Mouse (Mus musculus): ENCODE results near the gene Dnah3. TPM values are rescaled to one million over a fixed set of nuclear protein-coding genes. Genes with fewer than 3 reads are reported as not detected.

Gene Dnah3
- polyA plus RNA-seq, 1 experiment from 2014 or later = 0.03 TPM

- Histone ChIP-seq H3K36me3 (no peaks in the 10 kb centered on the region), H3K27me3 (no peaks in the 10 kb centered on the region), H3K9ac (no peak overlapping the region), H3K4me3 (no peak overlapping the region), H3K27ac (replicated peaks) (no peak overlapping the region), H3K4me1 (replicated peaks) (no peaks in the 10 kb centered on the region), H3K4me2 (no peak overlapping the region), H3K9me3 (no peaks in the 10 kb centered on the region)
- 87% methylated on average over 9 of the region's 9 CpGs for WGBS
- ATAC-seq (ENCODE audit: low FRiP score, low read depth) = no peak
These were observed 129.3 kb downstream of the Dnah3 start for GRCm38 (mm10) chr7:119965651-119966395.

GRCm38 (mm10) chr7:119965205-119965604 lies 129.9 kb downstream of the Dnah3 start:
- WGBS = 94% methylated on average over 4 of the region's 4 CpGs
- H3K4me2 ChIP-seq = no peak overlapping the region
- H3K9ac ChIP-seq = no peak overlapping the region
- H3K4me3 ChIP-seq = no peak overlapping the region
- no peak overlapping the region for H3K27ac ChIP-seq (replicated peaks)
- no peaks in the 10 kb centered on the region for H3K27me3 ChIP-seq
- H3K36me3 ChIP-seq = no peaks in the 10 kb centered on the region
- H3K9me3 ChIP-seq = no peaks in the 10 kb centered on the region
- H3K4me1 ChIP-seq (replicated peaks) = no peaks in the 10 kb centered on the region
- no peak for ATAC-seq (ENCODE audit: low FRiP score, low read depth)

- Histone ChIP-seq H3K4me3 (no peak overlapping the region), H3K27ac (replicated peaks) (no peak overlapping the region), H3K9me3 (no peaks in the 10 kb centered on the region), H3K4me2 (no peak overlapping the region), H3K36me3 (no peaks in the 10 kb centered on the region), H3K9ac (no peak overlapping the region), H3K27me3 (no peaks in the 10 kb centered on the region), H3K4me1 (replicated peaks) (no peaks in the 10 kb centered on the region)
- 64% methylated on average over 2 of the region's 2 CpGs for WGBS
- ATAC-seq (ENCODE audit: low FRiP score, low read depth) = no peak
These were observed 134.0 kb downstream of the Dnah3 start for GRCm38 (mm10) chr7:119961107-119961506.

GRCm38 (mm10) chr7:119960546-119960945 lies 134.5 kb downstream of the Dnah3 start:
- Histone ChIP-seq H3K4me1 (replicated peaks) (no peaks in the 10 kb centered on the region), H3K9me3 (no peaks in the 10 kb centered on the region), H3K9ac (no peak overlapping the region), H3K27ac (replicated peaks) (no peak overlapping the region), H3K36me3 (no peaks in the 10 kb centered on the region), H3K4me2 (no peak overlapping the region), H3K27me3 (no peaks in the 10 kb centered on the region), H3K4me3 (no peak overlapping the region)
- WGBS = 87% methylated on average over 6 of the region's 6 CpGs
- ATAC-seq (ENCODE audit: low FRiP score, low read depth) = no peak

- Histone ChIP-seq H3K27me3 (no peaks in the 10 kb centered on the region), H3K4me2 (no peak overlapping the region), H3K4me3 (no peak overlapping the region), H3K9ac (no peak overlapping the region), H3K4me1 (replicated peaks) (no peaks in the 10 kb centered on the region), H3K9me3 (no peaks in the 10 kb centered on the region), H3K36me3 (no peaks in the 10 kb centered on the region), H3K27ac (replicated peaks) (no peak overlapping the region)
- 83% methylated on average over 6 of the region's 6 CpGs for WGBS
- no peak for ATAC-seq (ENCODE audit: low FRiP score, low read depth)
These were observed 135.1 kb downstream of the Dnah3 start for GRCm38 (mm10) chr7:119960006-119960405.

GRCm38 (mm10) chr7:119959491-119959890 lies 135.6 kb downstream of the Dnah3 start:
- H3K27ac ChIP-seq (replicated peaks) = no peak overlapping the region
- no peak overlapping the region for H3K4me3 ChIP-seq
- no peak overlapping the region for H3K4me2 ChIP-seq
- H3K4me1 ChIP-seq (replicated peaks) = no peaks in the 10 kb centered on the region
- no peak overlapping the region for H3K9ac ChIP-seq
- H3K36me3 ChIP-seq = no peaks in the 10 kb centered on the region
- no peak for ATAC-seq (ENCODE audit: low FRiP score, low read depth)
- 94% methylated on average over 4 of the region's 4 CpGs for WGBS
- H3K27me3 ChIP-seq = no peaks in the 10 kb centered on the region
- no peaks in the 10 kb centered on the region for H3K9me3 ChIP-seq

- H3K9me3 ChIP-seq = no peaks in the 10 kb centered on the region
- H3K27ac ChIP-seq (replicated peaks) = no peak overlapping the region
- H3K4me1 ChIP-seq (replicated peaks) = no peaks in the 10 kb centered on the region
- no peaks in the 10 kb centered on the region for H3K27me3 ChIP-seq
- H3K36me3 ChIP-seq = no peaks in the 10 kb centered on the region
- H3K4me2 ChIP-seq = no peak overlapping the region
- H3K9ac ChIP-seq = no peak overlapping the region
- WGBS = 68% methylated on average over 4 of the region's 4 CpGs
- H3K4me3 ChIP-seq = no peak overlapping the region
- no peak for ATAC-seq (ENCODE audit: low FRiP score, low read depth)
These were observed 136.0 kb downstream of the Dnah3 start for GRCm38 (mm10) chr7:119959091-119959490.

- Histone ChIP-seq H3K9ac (no peak overlapping the region), H3K36me3 (no peaks in the 10 kb centered on the region), H3K4me2 (no peak overlapping the region), H3K4me1 (replicated peaks) (no peaks in the 10 kb centered on the region), H3K27ac (replicated peaks) (no peak overlapping the region), H3K4me3 (no peak overlapping the region), H3K27me3 (no peaks in the 10 kb centered on the region), H3K9me3 (no peaks in the 10 kb centered on the region)
- ATAC-seq (ENCODE audit: low FRiP score, low read depth) = no peak
These were observed 137.7 kb downstream of the Dnah3 start for GRCm38 (mm10) chr7:119957421-119957820.

GRCm38 (mm10) chr7:119954047-119954446 lies 141.0 kb downstream of the Dnah3 start:
- Histone ChIP-seq H3K9ac (no peak overlapping the region), H3K9me3 (no peaks in the 10 kb centered on the region), H3K27ac (replicated peaks) (no peak overlapping the region), H3K4me2 (no peak overlapping the region), H3K4me3 (no peak overlapping the region), H3K4me1 (replicated peaks) (no peaks in the 10 kb centered on the region), H3K27me3 (no peaks in the 10 kb centered on the region), H3K36me3 (no peaks in the 10 kb centered on the region)
- WGBS = 86% methylated on average over 1 of the region's 1 CpGs
- no peak for ATAC-seq (ENCODE audit: low FRiP score, low read depth)

GRCm38 (mm10) chr7:119941569-119941968 lies 153.5 kb downstream of the Dnah3 start:
- Histone ChIP-seq H3K4me1 (replicated peaks) (no peaks in the 10 kb centered on the region), H3K9me3 (no peaks in the 10 kb centered on the region), H3K9ac (no peak overlapping the region), H3K27me3 (no peaks in the 10 kb centered on the region), H3K4me3 (no peak overlapping the region), H3K36me3 (no peaks in the 10 kb centered on the region), H3K4me2 (no peak overlapping the region), H3K27ac (replicated peaks) (no peak overlapping the region)
- no peak for ATAC-seq (ENCODE audit: low FRiP score, low read depth)
- WGBS = 56% methylated on average over 2 of the region's 2 CpGs

- no peaks in the 10 kb centered on the region for H3K36me3 ChIP-seq
- no peak overlapping the region for H3K27ac ChIP-seq (replicated peaks)
- no peak overlapping the region for H3K9ac ChIP-seq
- ATAC-seq (ENCODE audit: low FRiP score, low read depth) = no peak
- no peaks in the 10 kb centered on the region for H3K9me3 ChIP-seq
- H3K27me3 ChIP-seq = no peaks in the 10 kb centered on the region
- WGBS = 80% methylated on average over 5 of the region's 5 CpGs
- no peak overlapping the region for H3K4me3 ChIP-seq
- H3K4me2 ChIP-seq = no peak overlapping the region
- no peaks in the 10 kb centered on the region for H3K4me1 ChIP-seq (replicated peaks)
These were observed 158.0 kb downstream of the Dnah3 start for GRCm38 (mm10) chr7:119937036-119937435.

GRCm38 (mm10) chr7:119936321-119936720 lies 158.8 kb downstream of the Dnah3 start:
- ATAC-seq (ENCODE audit: low FRiP score, low read depth) = no peak
- H3K4me2 ChIP-seq = no peak overlapping the region
- no peaks in the 10 kb centered on the region for H3K9me3 ChIP-seq
- no peaks in the 10 kb centered on the region for H3K4me1 ChIP-seq (replicated peaks)
- H3K9ac ChIP-seq = no peak overlapping the region
- no peaks in the 10 kb centered on the region for H3K36me3 ChIP-seq
- no peak overlapping the region for H3K4me3 ChIP-seq
- no peak overlapping the region for H3K27ac ChIP-seq (replicated peaks)
- no peaks in the 10 kb centered on the region for H3K27me3 ChIP-seq

- H3K27me3 ChIP-seq = no peaks in the 10 kb centered on the region
- WGBS = 62% methylated on average over 2 of the region's 2 CpGs
- H3K4me3 ChIP-seq = no peak overlapping the region
- no peaks in the 10 kb centered on the region for H3K36me3 ChIP-seq
- no peaks in the 10 kb centered on the region for H3K9me3 ChIP-seq
- H3K9ac ChIP-seq = no peak overlapping the region
- no peak overlapping the region for H3K4me2 ChIP-seq
- H3K4me1 ChIP-seq (replicated peaks) = no peaks in the 10 kb centered on the region
- H3K27ac ChIP-seq (replicated peaks) = no peak overlapping the region
- ATAC-seq (ENCODE audit: low FRiP score, low read depth) = no peak
These were observed 166.2 kb downstream of the Dnah3 start for GRCm38 (mm10) chr7:119928783-119929440.
